Mouse (Mus musculus): ENCODE data around the gene Dnm3. TPM values are rescaled to one million over a fixed set of nuclear protein-coding genes. Genes with fewer than 3 reads are reported as not detected.

The Dnm3 gene
- polyA plus RNA-seq, 1 experiment from 2014 or later, result 13.7 TPM

DNA sequence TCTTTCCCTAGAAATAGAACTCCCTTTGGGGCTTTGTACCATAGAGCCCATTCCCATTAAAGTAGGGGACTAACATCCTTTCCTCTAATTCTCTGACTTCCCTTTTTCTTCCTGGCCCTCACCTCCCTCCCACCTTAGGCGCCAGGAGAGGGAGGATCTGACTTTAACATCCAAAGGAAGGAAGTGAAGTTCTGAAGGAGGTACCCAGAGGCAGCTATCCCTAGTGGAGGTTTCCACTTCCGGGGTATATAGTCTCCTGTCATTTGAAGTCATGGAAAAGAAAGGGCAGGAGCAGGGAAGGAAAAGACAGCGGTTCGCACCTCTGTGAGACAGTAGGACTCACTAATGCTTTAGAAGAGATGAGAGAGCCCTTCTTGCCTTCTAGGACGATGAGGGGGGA, 478.5 kb downstream of the Dnm3 start:
- Histone ChIP-seq H3K4me3 (replicated peaks) (no peak overlapping the region), H3K36me3 (no peaks in the 10 kb centered on the region), H3K9ac (no peak overlapping the region), H3K9me3 (replicated peaks) (no peaks in the 10 kb centered on the region), H3K4me2 (replicated peaks) (0 out of 2 replicates have a peak overlapping the region, but pooled peaks have one; percentile 33), H3K27ac (replicated peaks) (peak overlapping the region; percentile 91), H3K27me3 (no peaks in the 10 kb centered on the region), H3K4me1 (peaks cover 35% of the 10 kb centered on the region)
- 34% methylated on average over 5 of the region's 5 CpGs for WGBS
- ATAC-seq (ENCODE audit: insufficient number of reproducible peaks, low FRiP score, low TSS enrichment, low read depth), result no peak

DNA sequence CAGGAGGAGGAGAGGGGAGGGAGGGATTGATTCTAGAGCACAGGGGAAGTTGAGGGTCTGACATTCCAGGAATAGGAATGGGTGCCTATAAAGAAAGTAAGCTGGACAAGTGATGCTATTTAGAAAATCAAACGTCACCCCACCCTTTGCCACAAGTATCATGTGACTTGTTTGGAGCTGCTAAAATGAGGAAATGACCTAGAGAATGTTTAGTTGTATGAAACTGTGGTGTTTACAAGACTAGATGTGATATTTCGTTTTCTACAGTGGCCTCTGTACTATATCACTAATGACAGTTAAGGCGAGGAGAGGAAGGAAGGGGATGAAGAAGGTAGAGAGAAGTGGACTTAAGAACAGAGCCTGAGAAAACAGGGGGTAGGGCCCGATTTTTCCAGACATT, 479.1 kb downstream of the Dnm3 start:
- Histone ChIP-seq H3K4me1 (peaks cover 29% of the 10 kb centered on the region), H3K27ac (replicated peaks) (peak overlapping the region; percentile 91), H3K36me3 (no peaks in the 10 kb centered on the region), H3K4me2 (replicated peaks) (no peak overlapping the region), H3K4me3 (replicated peaks) (no peak overlapping the region), H3K9me3 (replicated peaks) (no peaks in the 10 kb centered on the region), H3K27me3 (no peaks in the 10 kb centered on the region), H3K9ac (no peak overlapping the region)
- 59% methylated on average over 4 of the region's 4 CpGs for WGBS
- no peak for ATAC-seq (ENCODE audit: insufficient number of reproducible peaks, low FRiP score, low TSS enrichment, low read depth)

DNA sequence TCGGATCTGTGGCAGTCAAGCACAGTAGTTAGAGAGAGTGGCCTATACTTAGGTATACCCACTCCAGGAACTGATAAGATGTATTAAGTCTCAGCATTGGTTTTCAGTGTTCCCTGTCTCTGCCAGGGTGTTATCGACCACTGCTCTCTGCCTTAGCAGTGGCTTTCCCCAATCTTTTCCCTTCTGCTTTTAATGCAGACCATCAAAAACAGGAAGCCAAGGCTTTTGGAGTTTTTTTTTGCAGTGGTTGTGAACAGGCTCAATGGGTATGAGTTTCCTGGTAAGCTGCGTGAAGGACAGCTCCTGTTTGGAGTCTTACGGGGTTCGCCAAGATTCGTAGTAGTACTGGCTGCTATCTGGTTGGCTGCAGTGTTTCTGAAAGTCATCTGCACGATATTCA, 485.4 kb downstream of the Dnm3 start:
- Histone ChIP-seq H3K36me3 (no peaks in the 10 kb centered on the region), H3K9ac (no peak overlapping the region), H3K9me3 (replicated peaks) (no peaks in the 10 kb centered on the region), H3K27ac (replicated peaks) (no peak overlapping the region), H3K4me3 (replicated peaks) (no peak overlapping the region), H3K4me2 (replicated peaks) (no peak overlapping the region), H3K27me3 (no peaks in the 10 kb centered on the region), H3K4me1 (peaks cover 4% of the 10 kb centered on the region; the same call in 1 of the 2 replicates)
- WGBS, result 89% methylated on average over 7 of the region's 7 CpGs
- ATAC-seq (ENCODE audit: insufficient number of reproducible peaks, low FRiP score, low TSS enrichment, low read depth), result no peak

DNA sequence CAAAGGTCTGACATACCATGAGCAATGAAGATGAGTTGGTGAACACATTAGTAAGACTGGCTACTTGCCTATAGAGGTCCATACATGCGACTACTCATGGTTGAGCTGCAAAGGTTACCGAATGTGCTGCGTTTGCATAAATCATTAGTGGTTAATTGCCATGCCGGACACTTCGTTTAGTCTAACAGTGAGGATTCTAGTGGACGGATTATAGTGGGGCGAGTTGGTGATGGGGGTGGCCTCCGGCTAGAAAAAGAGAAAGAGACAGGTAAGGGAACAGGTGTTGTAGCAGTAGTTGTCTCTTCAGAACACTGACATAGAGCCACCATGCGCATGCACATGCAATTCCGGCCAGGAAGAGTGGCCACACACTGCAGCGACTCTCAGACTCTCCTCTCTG, 486.0 kb downstream of the Dnm3 start:
- Histone ChIP-seq H3K4me1 (peaks cover 4% of the 10 kb centered on the region; the same call in 1 of the 2 replicates), H3K9ac (no peak overlapping the region), H3K9me3 (replicated peaks) (no peaks in the 10 kb centered on the region), H3K27ac (replicated peaks) (no peak overlapping the region), H3K4me2 (replicated peaks) (no peak overlapping the region), H3K27me3 (no peaks in the 10 kb centered on the region), H3K4me3 (replicated peaks) (no peak overlapping the region), H3K36me3 (no peaks in the 10 kb centered on the region)
- no peak for ATAC-seq (ENCODE audit: insufficient number of reproducible peaks, low FRiP score, low TSS enrichment, low read depth)
- 95% methylated on average over 11 of the region's 11 CpGs for WGBS

DNA sequence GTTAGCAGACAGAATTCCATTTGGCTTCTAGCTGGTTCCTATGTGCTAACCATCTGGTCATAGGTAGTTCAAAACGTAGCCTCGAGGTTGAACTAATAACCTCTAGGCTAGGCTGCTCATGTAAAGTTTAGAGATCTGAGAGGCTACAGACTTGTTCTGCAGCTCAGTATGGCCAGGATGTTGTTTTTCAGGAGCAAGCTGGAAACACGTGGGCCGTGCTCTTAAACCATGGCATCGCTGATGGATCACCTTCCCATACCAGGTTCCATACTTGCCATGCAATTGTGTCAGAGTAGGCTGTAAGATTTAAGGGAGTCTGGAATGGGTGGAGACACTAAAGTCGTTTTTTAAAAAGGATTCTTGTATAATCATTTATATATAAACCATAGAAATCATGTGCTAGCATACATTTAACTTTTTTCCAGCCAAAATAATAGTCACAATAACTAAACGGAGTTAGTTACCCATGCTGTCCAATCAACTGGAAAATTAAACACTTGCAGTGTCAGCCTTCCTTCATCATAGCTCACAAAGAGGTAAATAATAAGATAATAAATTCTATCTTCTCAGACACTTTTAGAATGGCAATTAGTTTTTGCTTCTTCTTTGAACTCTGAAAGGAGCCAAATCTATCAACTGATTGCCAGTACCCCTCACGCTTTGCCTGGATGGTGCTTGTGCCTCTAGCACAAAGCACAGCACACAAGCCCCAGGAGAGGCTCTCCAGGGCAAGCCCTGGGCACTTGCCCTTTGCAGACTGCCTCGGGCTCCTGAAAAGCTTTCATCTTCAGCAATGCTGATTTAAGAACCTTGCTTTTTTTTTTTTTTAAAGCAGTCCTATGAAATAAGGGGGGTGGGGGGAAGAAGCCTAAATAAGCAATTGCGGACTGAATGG, 486.9 kb downstream of the Dnm3 start:
- Histone ChIP-seq H3K4me2 (replicated peaks) (no peak overlapping the region), H3K9me3 (replicated peaks) (no peaks in the 10 kb centered on the region), H3K27ac (replicated peaks) (no peak overlapping the region), H3K4me1 (peaks cover 4% of the 10 kb centered on the region; the same call in 1 of the 2 replicates), H3K9ac (no peak overlapping the region), H3K36me3 (no peaks in the 10 kb centered on the region), H3K27me3 (no peaks in the 10 kb centered on the region), H3K4me3 (replicated peaks) (no peak overlapping the region)
- WGBS, result 62% methylated on average over 10 of the region's 10 CpGs
- ATAC-seq (ENCODE audit: insufficient number of reproducible peaks, low FRiP score, low TSS enrichment, low read depth), result no peak

DNA sequence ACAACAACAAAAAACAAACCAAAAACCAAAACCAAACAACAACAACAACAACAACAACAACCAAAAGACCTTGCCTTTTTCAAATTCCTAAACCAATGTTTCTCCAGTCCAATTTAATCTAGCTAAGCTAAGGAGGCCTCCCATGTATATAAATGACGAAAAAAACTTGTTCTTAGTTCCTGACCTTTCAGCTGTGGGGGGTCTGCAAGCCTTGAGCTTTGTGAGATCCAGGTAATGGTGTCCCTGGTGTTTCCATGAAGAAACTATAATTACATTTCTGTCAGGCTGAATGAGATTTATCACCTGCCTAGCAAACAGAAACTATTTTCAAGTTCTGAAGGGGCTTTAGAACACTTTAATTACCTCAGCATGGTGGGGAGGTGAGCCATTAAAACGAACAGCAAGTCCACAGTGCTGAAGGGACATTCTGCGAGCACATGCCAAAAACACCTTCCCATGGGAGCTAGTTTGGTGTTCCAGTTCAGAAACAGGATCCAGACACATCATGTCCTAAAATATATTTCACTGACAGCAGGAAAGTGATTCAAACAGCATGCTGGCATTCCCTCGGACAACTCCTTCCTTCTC, 493.8 kb downstream of the Dnm3 start:
- H3K27ac ChIP-seq (replicated peaks), result peak overlapping the region; percentile 66
- H3K4me2 ChIP-seq (replicated peaks), result no peak overlapping the region
- H3K27me3 ChIP-seq, result no peaks in the 10 kb centered on the region
- H3K4me3 ChIP-seq (replicated peaks), result no peak overlapping the region
- no peak overlapping the region for H3K9ac ChIP-seq
- H3K9me3 ChIP-seq (replicated peaks), result no peaks in the 10 kb centered on the region
- ATAC-seq (ENCODE audit: insufficient number of reproducible peaks, low FRiP score, low TSS enrichment, low read depth), result no peak
- peaks cover 26% of the 10 kb centered on the region for H3K4me1 ChIP-seq
- 19% methylated on average over 4 of the region's 4 CpGs for WGBS
- no peaks in the 10 kb centered on the region for H3K36me3 ChIP-seq

DNA sequence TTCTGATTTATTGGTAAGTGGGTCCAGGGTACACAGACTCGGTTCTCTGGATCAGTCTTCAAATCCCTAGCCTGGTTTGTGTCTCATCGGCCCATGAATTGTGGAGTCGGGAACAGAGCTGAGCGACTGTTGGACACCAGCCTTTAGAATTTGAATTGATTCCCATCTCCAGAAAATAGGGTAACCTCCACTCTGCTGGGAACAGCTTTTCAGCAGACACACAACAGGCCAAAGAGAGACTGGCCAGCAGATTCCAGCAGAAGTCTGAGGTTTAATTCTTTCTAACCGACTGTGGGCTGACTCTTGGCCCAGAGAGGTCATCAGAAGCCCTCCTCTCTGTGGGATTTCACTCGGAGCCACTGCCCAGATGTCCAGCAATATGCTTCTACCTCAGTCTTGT, 494.4 kb downstream of the Dnm3 start:
- Histone ChIP-seq H3K9ac (no peak overlapping the region), H3K9me3 (replicated peaks) (no peaks in the 10 kb centered on the region), H3K4me3 (replicated peaks) (no peak overlapping the region), H3K4me2 (replicated peaks) (no peak overlapping the region), H3K4me1 (peaks cover 26% of the 10 kb centered on the region), H3K27ac (replicated peaks) (peak overlapping the region; percentile 66), H3K36me3 (no peaks in the 10 kb centered on the region), H3K27me3 (no peaks in the 10 kb centered on the region)
- 65% methylated on average over 6 of the region's 6 CpGs for WGBS
- no peak for ATAC-seq (ENCODE audit: insufficient number of reproducible peaks, low FRiP score, low TSS enrichment, low read depth)

DNA sequence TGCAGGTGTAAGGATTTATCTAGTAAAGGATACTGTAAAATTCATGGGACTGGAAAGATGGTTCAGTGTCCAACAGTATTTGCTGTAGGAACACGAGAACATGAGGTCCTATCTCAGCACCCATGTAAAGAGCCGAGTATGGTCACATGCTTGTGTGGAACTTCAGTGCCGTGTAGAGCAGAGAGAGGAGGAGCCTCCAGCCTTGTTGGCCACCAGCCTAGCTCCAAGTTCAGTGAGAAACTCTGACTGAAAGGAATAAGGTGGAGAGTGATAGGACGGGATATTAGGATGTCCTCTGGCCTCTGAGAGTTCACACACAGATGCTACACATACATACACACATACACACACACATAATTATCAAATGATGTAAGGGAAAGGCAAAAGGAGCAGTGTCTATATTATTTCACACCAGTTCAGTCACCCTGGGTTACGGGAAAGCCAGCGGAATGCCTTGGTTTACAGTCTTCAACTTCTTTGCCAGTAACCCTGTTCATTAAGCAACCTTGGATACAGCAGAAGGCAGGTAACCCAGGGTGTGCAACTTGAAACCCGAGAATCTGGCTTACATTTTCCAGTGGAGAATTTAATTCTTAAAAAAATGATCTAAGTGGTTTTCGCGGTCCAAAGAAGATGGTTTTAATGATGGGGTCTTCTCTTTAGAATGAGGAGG, 497.1 kb downstream of the Dnm3 start:
- Histone ChIP-seq H3K27me3 (no peaks in the 10 kb centered on the region), H3K4me2 (replicated peaks) (no peak overlapping the region), H3K27ac (replicated peaks) (peak overlapping the region; percentile 80), H3K36me3 (no peaks in the 10 kb centered on the region), H3K4me1 (peaks cover 48% of the 10 kb centered on the region), H3K9ac (no peak overlapping the region), H3K9me3 (replicated peaks) (no peaks in the 10 kb centered on the region), H3K4me3 (replicated peaks) (no peak overlapping the region)
- 49% methylated on average over 9 of the region's 9 CpGs for WGBS
- ATAC-seq (ENCODE audit: insufficient number of reproducible peaks, low FRiP score, low TSS enrichment, low read depth), result no peak

DNA sequence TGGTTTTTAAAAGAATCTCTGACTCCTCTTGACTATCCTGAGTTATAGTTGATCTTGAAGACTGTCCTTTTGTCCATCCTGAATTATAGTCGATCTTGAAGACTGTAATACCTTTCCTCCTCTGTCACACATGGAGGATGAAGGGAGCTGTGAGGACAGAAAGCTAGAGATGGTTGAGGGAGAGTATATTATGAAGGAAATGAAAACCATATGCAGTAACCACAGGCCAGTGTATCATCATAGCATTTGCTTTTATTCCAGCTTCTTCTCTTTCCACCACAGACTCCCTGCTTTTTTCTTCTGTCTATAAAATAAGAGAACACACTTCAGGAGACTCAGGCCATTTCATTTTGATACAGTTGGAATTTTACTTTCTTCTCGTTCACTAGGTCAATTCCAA, 497.8 kb downstream of the Dnm3 start:
- H3K4me2 ChIP-seq (replicated peaks), result no peak overlapping the region
- H3K27ac ChIP-seq (replicated peaks), result peak overlapping the region; percentile 80
- no peak for ATAC-seq (ENCODE audit: insufficient number of reproducible peaks, low FRiP score, low TSS enrichment, low read depth)
- H3K36me3 ChIP-seq, result no peaks in the 10 kb centered on the region
- no peaks in the 10 kb centered on the region for H3K27me3 ChIP-seq
- no peak overlapping the region for H3K9ac ChIP-seq
- H3K9me3 ChIP-seq (replicated peaks), result no peaks in the 10 kb centered on the region
- H3K4me3 ChIP-seq (replicated peaks), result no peak overlapping the region
- H3K4me1 ChIP-seq, result peaks cover 49% of the 10 kb centered on the region
- 36% methylated on average over 2 of the region's 2 CpGs for WGBS

DNA sequence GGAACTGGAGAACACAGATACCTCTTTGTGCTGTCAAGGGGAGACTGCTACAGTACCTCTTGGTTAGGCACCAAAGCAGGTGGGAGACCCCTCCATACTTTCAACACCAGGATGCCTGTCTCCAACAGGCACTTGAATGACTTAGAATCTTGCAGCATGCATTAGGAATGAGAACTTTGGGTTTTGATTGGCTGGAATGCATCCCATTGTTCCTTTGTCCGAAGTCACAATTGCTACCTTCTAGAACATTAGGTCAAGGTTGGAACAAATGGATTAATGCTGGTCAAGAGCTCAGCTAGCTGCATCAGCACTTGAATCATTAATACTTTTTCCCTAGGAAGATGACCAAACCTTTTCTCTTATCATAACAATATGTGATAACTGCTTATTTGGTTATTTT, 498.3 kb downstream of the Dnm3 start, which contains the start of gene 4930558K02Rik:
TSS of gene 4930558K02Rik (minus strand) at position 101 of the 400 bp plus-strand sequence.
- WGBS, result 79% methylated on average over 1 of the region's 1 CpGs
- ATAC-seq (ENCODE audit: insufficient number of reproducible peaks, low FRiP score, low TSS enrichment, low read depth), result no peak
- Histone ChIP-seq H3K9me3 (replicated peaks) (no peaks in the 10 kb centered on the region), H3K36me3 (no peaks in the 10 kb centered on the region), H3K27me3 (no peaks in the 10 kb centered on the region), H3K4me3 (replicated peaks) (no peak within 1 kb of the TSS), H3K27ac (replicated peaks) (peak within 1 kb of the TSS; percentile 80), H3K4me1 (peaks cover 44% of the 10 kb centered on the region), H3K9ac (no peak within 1 kb of the TSS), H3K4me2 (replicated peaks) (no peak within 1 kb of the TSS)

DNA sequence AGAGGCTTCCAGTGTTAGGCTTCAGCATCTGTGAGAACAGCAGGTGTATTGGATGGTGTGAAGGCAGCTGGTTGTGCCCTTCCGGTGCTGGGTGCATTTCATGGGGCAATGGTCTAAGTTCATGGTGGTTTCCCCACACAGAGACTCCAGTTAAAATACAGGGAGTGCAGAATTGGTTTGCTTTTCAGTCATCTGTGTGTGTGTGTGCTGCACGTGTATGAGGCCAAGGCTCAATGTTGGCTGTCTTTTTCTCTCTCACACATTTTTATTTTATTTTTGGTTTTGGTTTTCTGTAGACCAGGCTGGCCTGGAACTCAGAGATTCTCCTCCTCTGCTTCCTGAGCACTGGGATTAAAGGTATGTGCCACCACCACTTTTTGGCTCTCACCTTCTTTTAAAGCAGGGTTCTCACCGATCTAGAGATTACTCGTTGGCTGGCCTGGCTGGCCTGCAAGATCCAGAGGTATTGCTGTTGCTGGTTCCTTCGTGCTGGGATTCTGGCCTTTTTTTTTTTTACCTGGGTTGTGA, 499.6 kb downstream of the Dnm3 start:
- H3K4me2 ChIP-seq (replicated peaks), result no peak overlapping the region
- no peak for ATAC-seq (ENCODE audit: insufficient number of reproducible peaks, low FRiP score, low TSS enrichment, low read depth)
- H3K9me3 ChIP-seq (replicated peaks), result no peaks in the 10 kb centered on the region
- H3K9ac ChIP-seq, result no peak overlapping the region
- H3K4me1 ChIP-seq, result peaks cover 42% of the 10 kb centered on the region
- H3K27ac ChIP-seq (replicated peaks), result peak overlapping the region; percentile 80; the same call in 1 of the 2 replicates
- no peaks in the 10 kb centered on the region for H3K36me3 ChIP-seq
- no peaks in the 10 kb centered on the region for H3K27me3 ChIP-seq
- 82% methylated on average over 5 of the region's 5 CpGs for WGBS
- H3K4me3 ChIP-seq (replicated peaks), result no peak overlapping the region

Data from embryonic facial prominence, embryonic 15.5 days (tissue).